Mouse (Mus musculus): Measurements from ENCODE around the gene Kctd5.

DNA sequence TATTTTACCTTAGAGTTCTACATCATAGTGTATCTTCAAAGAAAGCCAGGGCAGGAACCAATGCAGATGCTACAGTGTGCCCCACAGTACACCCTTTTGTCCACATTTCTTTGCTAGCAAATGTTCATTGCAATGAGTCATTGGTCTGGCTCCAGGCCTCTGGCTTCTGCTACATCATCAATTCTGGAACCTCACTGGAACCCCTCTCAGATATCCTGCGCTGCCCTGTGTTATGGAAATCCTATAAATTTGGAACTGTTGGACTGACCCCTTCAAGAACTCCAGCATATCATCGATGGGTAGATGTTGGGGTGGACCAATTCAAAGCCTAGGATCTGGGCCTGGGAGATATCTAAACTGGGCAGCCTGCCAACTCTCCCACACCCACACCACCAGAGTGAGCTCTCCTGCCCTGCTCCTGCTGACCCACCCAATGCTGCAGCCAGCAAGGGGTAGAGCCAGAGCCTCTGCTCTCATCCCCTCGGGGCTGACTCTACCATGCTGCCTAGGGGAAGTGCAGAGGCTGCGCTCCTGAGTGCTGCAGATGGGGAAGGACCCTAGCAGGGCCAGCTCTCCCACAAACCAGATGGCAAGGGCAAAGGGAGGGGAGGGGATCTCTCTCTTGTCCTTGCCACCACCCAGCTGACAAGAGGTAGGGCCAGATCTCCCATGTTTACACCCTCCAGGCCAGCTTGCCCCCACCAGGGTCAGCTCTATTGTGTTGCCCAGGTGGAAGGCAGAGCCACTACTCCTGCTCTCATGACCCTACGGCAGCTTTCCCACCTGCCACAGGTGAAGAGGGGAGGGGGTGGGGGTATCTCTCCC lies 51.7 kb downstream of the Kctd5 start:
- TF ChIP-seq CTCF (IDR thresholded peaks at IDR 0.05; ENCODE audit: low read depth) = no peak
- TF ChIP-seq EP300 (IDR thresholded peaks at IDR 0.05; ENCODE audit: low read depth) = no peak
